Mouse (Mus musculus) cerebellum, postnatal 10 days (tissue): ENCODE measurements around the gene Elp5.

ENCODE experiments used
- DNase-seq, 2 experiments: peaks; one replicate each; pipeline ENCODE4 v3.0.0; 2021; ENCODE audit warnings: mixed read lengths in 2 of 2

The Elp5 gene

DNA sequence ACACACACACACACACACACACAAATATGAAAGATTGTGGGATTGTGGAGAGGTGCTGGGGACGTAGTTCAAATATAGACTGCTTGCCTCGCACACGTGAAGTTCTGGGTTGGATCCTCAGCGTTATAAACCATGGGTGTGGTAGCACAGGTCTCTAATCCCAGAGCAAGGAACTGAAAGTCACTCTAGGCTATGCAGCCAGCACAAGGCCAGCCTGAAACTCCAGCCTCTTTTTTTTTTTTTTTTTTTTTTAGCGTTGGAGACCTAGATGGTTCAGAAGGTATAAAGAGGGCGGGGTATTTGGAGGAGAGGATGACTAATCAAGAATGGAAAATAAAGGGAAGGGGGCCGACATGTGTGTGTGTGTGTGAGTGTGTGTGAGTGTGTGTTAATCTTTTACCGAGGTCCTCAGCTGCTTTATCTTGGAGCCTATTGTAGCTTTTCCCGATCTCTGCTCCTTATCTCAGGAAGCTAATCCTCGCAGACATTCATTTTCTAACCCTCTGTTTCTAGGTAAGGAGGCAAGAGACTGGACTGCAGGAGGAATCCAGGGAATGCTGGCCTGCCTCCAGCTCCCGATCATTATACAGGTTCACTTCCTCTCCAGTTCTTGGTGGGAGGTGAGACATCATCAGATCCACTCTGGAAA lies 28.9 kb downstream of the Elp5 start:
- no peak for DNase-seq

- no peak for DNase-seq
Measured at GRCm38 (mm10) chr11:69952274-69952673, 30.0 kb downstream of the Elp5 start.

- DNase-seq, result no peak
Measured at GRCm38 (mm10) chr11:69950807-69951459, 31.4 kb downstream of the Elp5 start.

GRCm38 (mm10) chr11:69948763-69949150 lies 33.6 kb downstream of the Elp5 start:
- peak; percentile 92 to 96 for DNase-seq

- peak; percentile 94 to 96 for DNase-seq
Measured at GRCm38 (mm10) chr11:69948066-69948762, 34.1 kb downstream of the Elp5 start, which contains the start of gene Slc2a4. TSS of gene Slc2a4 (minus strand) at chr11:69948188.

DNA sequence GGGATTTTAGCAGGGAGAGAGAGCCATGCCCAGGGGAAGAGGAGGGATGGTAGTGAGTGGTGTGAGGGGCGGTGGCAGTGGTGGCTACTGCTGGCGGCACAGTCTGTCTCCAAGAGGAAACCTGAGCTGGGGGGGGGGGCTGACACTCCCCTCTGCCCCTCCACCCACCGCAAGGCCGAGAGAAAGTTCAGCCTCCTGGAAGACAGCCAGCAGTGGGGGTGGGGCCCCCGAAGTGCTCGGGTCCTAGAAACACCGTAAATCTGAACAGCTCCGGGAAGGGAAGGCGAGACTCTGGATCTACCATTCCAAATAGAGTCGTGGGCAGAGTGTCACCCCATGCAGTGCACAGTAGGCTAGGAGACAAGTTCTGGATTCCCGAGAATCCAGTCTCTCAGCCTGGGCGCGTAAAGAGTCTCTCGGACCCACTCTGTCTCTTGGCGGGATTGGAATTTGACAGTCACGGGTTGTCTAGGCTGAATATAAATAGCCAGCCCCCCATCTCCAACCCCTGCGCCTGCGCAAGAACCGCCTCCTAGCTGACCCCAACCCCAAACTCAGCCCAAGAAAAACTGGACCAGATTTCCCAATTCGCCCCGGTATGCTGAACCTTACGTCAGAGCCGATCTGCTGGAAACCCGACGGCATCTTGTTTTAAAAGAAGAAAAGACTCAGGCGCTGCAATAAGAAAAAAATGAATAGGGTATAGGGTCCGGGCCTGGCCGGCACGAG lies 34.8 kb downstream of the Elp5 start:
- DNase-seq, result peak; percentile 58 to 62

DNA sequence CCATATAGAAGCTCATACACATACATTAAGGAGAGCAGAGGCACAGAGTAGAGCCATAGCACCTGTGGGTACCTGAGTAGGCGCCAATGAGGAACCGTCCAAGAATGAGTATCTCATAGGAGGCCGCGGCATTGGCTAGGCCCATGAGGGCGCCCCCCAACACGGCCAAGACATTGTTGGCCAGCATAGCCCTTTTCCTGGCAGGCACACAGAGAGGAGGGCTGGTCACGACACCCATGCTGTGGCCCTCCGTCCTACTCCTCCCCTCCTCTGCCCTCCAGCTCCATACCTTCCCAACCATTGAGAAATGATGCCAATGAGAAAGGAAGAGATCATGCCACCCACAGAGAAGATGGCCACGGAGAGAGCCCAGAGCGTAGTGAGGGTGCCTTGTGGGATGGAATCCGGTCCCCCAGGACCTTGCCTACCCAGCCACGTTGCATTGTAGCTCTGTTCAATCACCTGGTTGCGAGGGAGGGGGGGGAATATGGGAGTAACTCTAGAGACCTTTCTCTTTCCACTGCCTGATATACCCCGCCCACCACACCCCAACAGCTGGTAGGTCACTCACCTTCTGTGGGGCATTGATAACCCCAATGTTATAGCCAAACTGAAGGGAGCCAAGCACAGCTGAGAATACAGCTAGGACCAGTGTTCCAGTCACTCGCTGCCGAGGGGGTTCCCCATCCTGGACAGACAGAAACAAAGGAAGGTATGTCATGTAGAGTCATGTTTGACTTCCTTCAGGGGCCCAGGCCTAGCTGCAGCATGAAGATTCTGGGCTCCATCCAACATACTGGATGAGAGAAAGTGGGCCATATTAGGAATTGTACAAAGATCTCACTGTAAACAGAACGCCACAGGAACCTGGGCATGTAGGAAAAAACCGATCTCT lies 36.1 kb downstream of the Elp5 start:
- no peak for DNase-seq

DNA sequence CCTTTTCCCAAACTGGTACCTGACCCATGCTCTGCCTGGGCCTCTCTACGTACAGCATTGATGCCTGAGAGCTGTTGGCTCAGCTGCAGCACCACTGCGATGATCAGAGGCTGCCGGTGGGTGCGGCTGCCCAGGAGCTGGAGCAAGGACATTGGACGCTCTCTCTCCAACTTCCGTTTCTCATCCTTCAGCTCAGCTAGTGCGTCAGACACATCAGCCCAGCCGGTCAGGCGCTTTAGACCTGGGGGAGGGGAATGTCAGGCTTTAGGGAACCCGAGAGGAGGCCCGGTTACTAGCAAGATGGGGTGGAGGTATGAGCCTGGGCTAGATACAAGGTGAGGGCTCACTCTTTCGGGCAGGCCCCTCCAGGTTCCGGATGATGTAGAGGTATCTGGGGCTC lies 37.1 kb downstream of the Elp5 start:
- DNase-seq, result no peak

DNA sequence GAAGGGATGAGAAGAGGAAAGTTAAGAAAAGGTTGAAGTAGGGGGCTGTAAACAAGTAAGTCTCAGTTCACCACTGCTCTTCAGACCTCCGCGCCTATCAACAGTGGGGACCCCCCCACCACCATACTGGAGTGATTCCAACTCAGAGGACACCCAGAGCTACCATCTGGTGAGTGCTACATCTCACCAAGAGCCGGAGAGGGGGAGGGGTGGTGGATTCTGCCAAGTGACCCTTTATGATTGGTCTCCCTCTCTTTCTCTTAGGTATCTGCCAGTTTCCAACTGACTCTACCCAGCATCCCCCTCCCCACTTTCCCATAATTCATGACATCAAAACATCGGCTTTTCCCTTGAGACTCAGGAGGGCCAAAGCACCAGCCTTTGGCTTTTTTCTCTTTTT lies 41.4 kb downstream of the Elp5 start:
- peak; percentile 89 to 91 for DNase-seq

DNA sequence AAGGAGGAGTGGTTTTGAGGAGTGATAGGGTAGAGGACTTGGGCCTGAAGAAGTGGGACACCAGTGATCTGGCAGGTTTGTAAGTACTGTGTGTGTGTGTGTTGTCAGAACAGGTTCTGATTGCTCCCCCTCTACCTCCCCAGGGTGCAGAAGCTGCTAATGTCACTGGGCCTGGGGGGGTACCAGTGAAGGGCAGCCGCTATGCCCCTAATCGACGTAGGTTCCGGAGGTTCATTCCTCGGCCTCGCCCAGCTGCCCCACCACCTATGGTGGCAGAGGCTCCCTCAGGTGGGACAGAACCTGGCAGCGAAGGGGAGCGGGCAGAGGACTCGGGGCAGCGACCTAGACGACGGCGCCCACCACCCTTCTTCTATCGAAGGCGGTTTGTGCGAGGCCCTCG lies 42.6 kb downstream of the Elp5 start:
- no peak for DNase-seq

DNA sequence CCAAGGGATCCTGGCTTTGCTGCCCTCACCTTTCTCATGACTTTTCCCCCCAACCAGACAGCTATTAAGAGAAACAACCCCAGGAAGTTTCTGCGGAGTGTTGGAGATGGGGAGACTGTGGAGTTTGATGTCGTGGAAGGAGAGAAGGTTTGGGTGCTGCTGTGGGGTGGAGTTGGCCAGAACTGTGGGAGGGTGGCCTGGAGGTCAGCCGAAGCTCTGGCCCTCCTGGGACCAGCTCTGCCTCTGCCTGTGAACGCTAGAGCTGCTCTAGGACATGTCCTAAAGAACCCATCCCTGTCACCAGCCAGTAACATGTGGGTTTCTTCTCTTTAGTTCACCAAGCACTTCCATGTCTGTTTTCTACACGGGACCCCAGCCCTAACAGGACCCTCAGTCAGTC lies 43.1 kb downstream of the Elp5 start:
- DNase-seq, result no peak

DNA sequence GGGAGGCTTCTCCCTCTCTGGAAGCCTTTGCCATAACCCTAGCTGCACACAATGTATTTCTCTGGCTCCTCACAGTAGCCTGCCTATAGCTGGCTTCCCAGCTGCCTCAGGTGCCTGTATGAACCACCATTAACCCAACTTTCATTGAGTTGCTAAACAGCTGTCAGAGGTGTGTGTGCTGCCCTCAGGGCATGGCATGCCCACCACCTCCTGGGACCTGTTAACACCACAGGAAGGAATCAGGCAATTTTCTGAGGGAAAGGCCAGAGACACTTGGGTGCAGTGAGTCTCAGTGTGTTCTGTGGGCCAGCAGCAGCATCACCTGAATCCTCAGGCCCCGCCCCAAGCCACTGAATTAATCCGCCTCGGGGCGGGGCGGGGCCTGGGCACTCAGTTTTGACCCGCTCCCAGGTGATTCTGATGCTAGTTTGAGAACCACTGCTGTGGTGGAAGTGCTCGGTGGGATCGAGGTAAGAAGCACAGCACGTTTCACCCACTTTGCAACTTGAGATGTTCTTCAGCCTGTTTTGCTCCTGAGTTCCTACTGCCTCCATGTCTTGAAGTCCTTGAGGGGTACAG lies 43.8 kb downstream of the Elp5 start:
- no peak for DNase-seq

- DNase-seq, result no peak
Measured at GRCm38 (mm10) chr11:69937834-69938233, 44.5 kb downstream of the Elp5 start.

GRCm38 (mm10) chr11:69937385-69937784 lies 44.9 kb downstream of the Elp5 start:
- peak in 1 of 2 experiments; percentile 52 for DNase-seq

DNA sequence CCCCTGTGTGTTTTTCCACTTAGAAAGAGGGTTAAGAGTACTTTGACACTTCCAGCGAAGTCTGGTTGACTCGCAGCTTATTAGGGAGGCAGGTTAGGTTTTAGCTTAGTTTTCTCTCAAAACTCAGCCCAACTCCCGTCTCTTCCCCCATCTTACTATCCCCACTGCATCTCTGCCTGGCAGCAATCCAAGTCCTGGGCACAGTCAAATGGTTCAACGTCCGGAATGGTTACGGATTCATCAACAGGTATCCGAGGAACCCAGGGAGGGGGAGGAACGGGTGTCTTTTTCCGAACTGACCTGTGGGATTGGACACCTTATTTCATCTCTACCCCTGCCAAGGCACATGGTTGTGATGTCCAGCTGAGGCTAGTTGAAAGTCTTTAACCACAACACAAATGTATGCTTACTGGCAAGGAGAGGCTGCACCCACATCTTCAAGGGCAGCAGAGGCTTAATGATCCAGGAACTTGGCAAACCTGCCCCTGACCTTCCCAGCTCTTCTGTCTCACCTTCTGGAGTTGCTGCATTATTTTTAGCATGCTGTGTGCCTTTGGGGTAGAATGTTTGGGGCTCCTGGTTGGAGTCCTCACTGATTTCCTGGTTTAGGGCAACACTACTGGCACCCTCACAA lies 45.5 kb downstream of the Elp5 start:
- peak; percentile 51 to 61 for DNase-seq

- DNase-seq, result peak; percentile 70 to 73
Measured at GRCm38 (mm10) chr11:69936156-69936555, 46.2 kb downstream of the Elp5 start.

GRCm38 (mm10) chr11:69935137-69935879 lies 47.0 kb downstream of the Elp5 start, which contains the start of gene Ybx2:
TSS of gene Ybx2 (plus strand) at chr11:69935796.
- peak; percentile 99 for DNase-seq

DNA sequence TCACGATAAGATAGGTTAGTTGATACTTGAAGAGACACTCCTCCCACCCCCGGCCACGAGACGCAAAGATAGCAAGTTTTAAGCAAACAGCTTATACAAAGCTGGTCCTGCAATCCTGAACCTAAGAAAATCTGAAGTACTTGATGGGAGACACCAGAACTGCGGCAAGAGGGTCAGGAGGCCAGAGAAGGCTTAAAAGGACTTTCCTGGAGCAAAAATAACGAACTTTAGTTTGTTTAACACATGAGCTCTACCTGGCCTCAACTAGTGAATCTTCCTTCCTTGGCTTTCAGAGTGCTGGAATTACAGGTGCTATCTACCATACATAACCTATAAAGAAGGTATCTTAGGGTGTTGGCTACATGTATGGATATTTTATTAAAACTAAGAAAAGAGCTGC lies 47.6 kb downstream of the Elp5 start:
- no peak for DNase-seq

- DNase-seq, result peak; percentile 98 to 99
Measured at GRCm38 (mm10) chr11:69934169-69934568, 48.1 kb downstream of the Elp5 start.

DNA sequence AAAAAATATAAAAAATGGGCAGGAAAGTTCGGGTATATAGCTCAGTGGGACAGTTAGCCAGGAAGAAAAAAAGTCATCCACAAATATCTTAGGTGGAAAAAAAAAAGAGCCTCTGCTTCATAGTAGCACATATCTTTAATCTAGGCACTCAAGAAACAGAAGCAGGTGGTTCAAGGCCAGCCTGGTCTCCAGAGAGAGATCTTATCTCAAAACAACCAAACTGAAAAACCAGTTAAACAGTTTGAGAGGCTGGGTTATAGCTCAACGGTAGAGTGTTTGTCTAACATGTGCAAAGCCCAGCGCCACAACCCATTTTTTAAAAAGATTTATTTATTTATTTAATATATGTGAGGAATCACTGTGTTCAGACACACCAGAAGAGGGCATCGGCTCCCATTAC lies 49.3 kb downstream of the Elp5 start:
- DNase-seq, result no peak

GRCm38 (mm10) chr11:69932254-69932653 lies 50.1 kb downstream of the Elp5 start:
- no peak for DNase-seq
